Mouse (Mus musculus): ENCODE measurements around the gene Pitpnm2.

DNA sequence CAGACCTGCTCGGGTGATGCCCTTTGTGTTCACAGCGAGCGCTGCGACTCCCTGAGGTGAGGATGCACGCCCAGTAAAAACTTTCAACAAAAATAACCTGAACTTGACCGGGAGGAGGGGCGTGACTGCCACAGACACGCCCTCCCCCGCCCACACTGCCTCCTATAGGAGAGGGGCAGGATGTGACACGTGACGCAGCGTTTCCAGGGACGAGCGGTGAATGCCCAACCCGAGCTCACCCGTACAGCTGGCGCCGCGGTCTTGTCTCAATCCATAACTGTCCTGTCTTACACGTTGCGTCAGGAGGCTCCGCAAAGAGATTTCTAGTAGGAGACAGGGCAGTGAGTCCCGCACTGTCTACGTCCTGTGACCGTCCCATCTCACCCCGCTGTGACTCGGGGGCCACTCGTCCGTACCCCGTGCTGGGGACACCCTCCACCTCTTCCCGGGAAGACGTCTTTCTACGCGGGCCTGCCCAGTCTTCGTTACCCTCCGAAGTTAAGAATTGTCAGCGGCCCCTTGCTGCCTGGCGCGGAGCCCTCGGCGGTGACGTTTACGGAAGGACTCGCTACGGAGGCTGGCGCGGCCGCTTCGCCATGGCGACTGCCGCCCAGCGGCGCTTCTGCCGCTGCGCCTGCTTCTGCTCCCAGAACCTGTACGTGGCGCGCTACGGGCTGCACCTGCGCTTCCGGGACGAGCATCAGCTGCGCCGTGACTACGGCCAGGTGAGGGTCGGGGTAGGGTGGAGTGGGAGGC is 137.6 kb downstream of the Pitpnm2 start, which contains the start of gene Ogfod2:
- no peak for TF ChIP-seq CTCF (conservative IDR thresholded peaks at IDR 0.05; ENCODE audit: low read length)
- no peak for TF ChIP-seq POU5F1 (IDR thresholded peaks at IDR 0.05; ENCODE audit: borderline replicate concordance, low read length)
- TF ChIP-seq NANOG (IDR thresholded peaks at IDR 0.05; ENCODE audit: borderline replicate concordance, low read length): no peak
